ENCODE assay signal across 17 mouse cellular contexts in genomic region chr9:62630631-62631240, GRCm38 (mm10). TPM values are rescaled to one million over a fixed set of nuclear protein-coding genes. Genes with fewer than 3 reads are reported as not detected.
DNase-seq lines count a peak whose midpoint lies in the region; ATAC-seq lines count a peak whose summit lies in the region.
"Had no signal": no experiment of that assay in that cellular context is flagged by ENCODE, and none has a peak within 500 bp of the region (broad histone marks: within the 10 kb centered on the region; RNA-seq: fewer than 3 reads in every experiment).

No protein-coding gene starts in this region.

- H3K4me3 ChIP-seq in heart, embryonic 10.5 days: no peak overlapping the region
- no peak overlapping the region for H3K4me3 ChIP-seq in heart, embryonic 12.5 days
- H3K4me3 ChIP-seq: embryonic facial prominence, embryonic 15.5 days; heart, embryonic 13.5 days; hindbrain, embryonic 15.5 days; midbrain, embryonic 15.5 days had no signal

- WGBS in heart, embryonic 10.5 days: 71% methylated on average over 10 of the region's 10 CpGs
- WGBS in heart, embryonic 12.5 days: 66% methylated on average over 10 of the region's 10 CpGs

- no peaks in the 10 kb centered on the region for H3K36me3 ChIP-seq in heart, embryonic 10.5 days
- H3K36me3 ChIP-seq in heart, embryonic 12.5 days: no peaks in the 10 kb centered on the region
- H3K36me3 ChIP-seq: embryonic facial prominence, embryonic 15.5 days; heart, embryonic 13.5 days; hindbrain, embryonic 15.5 days; midbrain, embryonic 15.5 days had no signal

- no peaks in the 10 kb centered on the region for H3K27me3 ChIP-seq in heart, embryonic 10.5 days (ENCODE audit: insufficient read depth, poor library complexity, severe bottlenecking)
- H3K27me3 ChIP-seq in heart, embryonic 12.5 days (replicated peaks): no peaks in the 10 kb centered on the region
- H3K27me3 ChIP-seq: CH12.LX; embryonic facial prominence, embryonic 15.5 days; heart, embryonic 13.5 days; hindbrain, embryonic 15.5 days; midbrain, embryonic 15.5 days had no signal

- ATAC-seq in heart, embryonic 12.5 days (ENCODE audit: insufficient number of reproducible peaks, low FRiP score): no peak
- no peak for ATAC-seq in monocyte, adult 5-6 weeks (replicated peaks; ENCODE audit: insufficient number of reproducible peaks, low FRiP score, low TSS enrichment, poor library complexity, severe bottlenecking)
- ATAC-seq: lung, postnatal 0 days; midbrain, embryonic 15.5 days had no signal

- intact Hi-C loops in left cerebral cortex, postnatal 36 days (cut with DNase I): loop anchor here (5.0 kb wide), 1 partner anchor 82 kb away; no protein-coding TSS in a partner anchor

- H3K9ac ChIP-seq in heart, embryonic 12.5 days: no peak overlapping the region
- H3K9ac ChIP-seq: embryonic facial prominence, embryonic 15.5 days; heart, embryonic 13.5 days; hindbrain, embryonic 15.5 days; midbrain, embryonic 15.5 days had no signal

- no peaks in the 10 kb centered on the region for H3K9me3 ChIP-seq in heart, embryonic 10.5 days
- no peaks in the 10 kb centered on the region for H3K9me3 ChIP-seq in heart, embryonic 12.5 days (replicated peaks)
- H3K9me3 ChIP-seq: embryonic facial prominence, embryonic 15.5 days; heart, embryonic 13.5 days; hindbrain, embryonic 15.5 days; midbrain, embryonic 15.5 days had no signal

- H3K27ac ChIP-seq in heart, embryonic 10.5 days: 0 out of 2 replicates have a peak overlapping the region, but pooled peaks have one; percentile 0
- no peak overlapping the region for H3K27ac ChIP-seq in heart, embryonic 12.5 days (ENCODE audit: poor library complexity, severe bottlenecking)
- H3K27ac ChIP-seq: embryonic facial prominence, embryonic 15.5 days; heart, embryonic 13.5 days; hindbrain, embryonic 15.5 days; kidney, postnatal 0 days; midbrain, embryonic 15.5 days had no signal

- no peak overlapping the region for H3K4me2 ChIP-seq in heart, embryonic 12.5 days
- H3K4me2 ChIP-seq: embryonic facial prominence, embryonic 15.5 days; heart, embryonic 13.5 days; hindbrain, embryonic 15.5 days; midbrain, embryonic 15.5 days had no signal

- H3K4me1 ChIP-seq in heart, embryonic 10.5 days: peaks cover 33% of the 10 kb centered on the region
- H3K4me1 ChIP-seq in heart, embryonic 12.5 days (replicated peaks): peaks cover 20% of the 10 kb centered on the region
- H3K4me1 ChIP-seq: hindbrain, embryonic 15.5 days; midbrain, embryonic 15.5 days had no signal

- no peak for DNase-seq in heart, embryonic 10.5 days (ENCODE audit: low spot score)
- peak; percentile 52 to 68 for DNase-seq in frontal cortex, adult 2 months (ENCODE audit: extremely low spot score in 1 of 2, low spot score in 1 of 2)
- DNase-seq in layer of hippocampus, adult 18-20 months (ENCODE audit: low spot score in 2 of 2): peak; percentile 56 to 85
- peak; percentile 48 to 60 for DNase-seq in left cerebral cortex, postnatal 36 days (ENCODE audit: low spot score in 2 of 2)
- no peak for DNase-seq in spleen, postnatal 14 days (ENCODE audit: low spot score in 2 of 2)
- DNase-seq: adrenal gland, postnatal 10 days; cerebellum, adult 9-10 months; liver had no signal

RNA-seq across cellular contexts. Expression of gene Itga11, which starts 46.9 kb away (rescaled TPM):
- polyA plus RNA-seq in heart, embryonic 10.5 days (2016; fragmentation: Nextera tagmentation; extraction: Ambion mirVana): 0.36 and 0.62 TPM in 2 replicates
- polyA plus RNA-seq in heart, embryonic 12.5 days (2016; fragmentation: Nextera tagmentation; extraction: Ambion mirVana): 0.71 and 1.00 TPM in 2 replicates
- polyA plus RNA-seq in frontal cortex, adult 2 months (2012; rRNA removed): 0.76 and 0.90 TPM in 2 replicates
- 1 to 10 TPM; 3.2 to 4.3 TPM for total RNA-seq in layer of hippocampus, adult 18-20 months (2021)
- total RNA-seq in left cerebral cortex, postnatal 36 days (2021): 1 to 10 TPM; 1.9 to 5.3 TPM
- not detected in 3 replicates for total RNA-seq in monocyte, adult 5-6 weeks (2017)

Comparison
In these comparisons a context has a peak if more than half of its experiments do, and no peak if none do; other contexts are left out.
1. DNase-seq: peak in frontal cortex, adult 2 months (2 of 2), layer of hippocampus, adult 18-20 months (2 of 2) and left cerebral cortex, postnatal 36 days (2 of 2); none in heart, embryonic 10.5 days (single experiment) and spleen, postnatal 14 days (0 of 2).